Mouse (Mus musculus) liver, embryonic 13.5 days (tissue): ENCODE measurements around the gene Gba. TPM values are rescaled to one million over a fixed set of nuclear protein-coding genes. Genes with fewer than 3 reads are reported as not detected.

Experiments used
- ATAC-seq: fragments of 200-750 bp; cut with Nextera tagmentation; 2 replicates; pipeline ENCODE4 v1.8.0; 2017; ENCODE audit warnings: low read depth, mild to moderate bottlenecking, moderate number of reproducible peaks, moderate library complexity
- DNase-seq: peaks from one replicate; pipeline ENCODE4 v3.0.0; 2022
- H3K27ac ChIP-seq: fragments of 300-500 bp; sonication (generic); 2 replicates; pipeline ENCODE4 v1.5.1; 2015; ENCODE audit warnings: moderate library complexity, mild to moderate bottlenecking, inconsistent platforms
- H3K27me3 ChIP-seq: fragments of 300-500 bp; sonication (generic); 2 replicates; pipeline ENCODE4 v1.6.1; 2015; ENCODE audit warnings: mild to moderate bottlenecking, inconsistent platforms
- H3K36me3 ChIP-seq: fragments of 300-500 bp; sonication (generic); 2 replicates; pipeline ENCODE4 v1.6.1; 2015; ENCODE audit warnings: mild to moderate bottlenecking, inconsistent platforms
- H3K4me1 ChIP-seq: fragments of 300-500 bp; sonication (generic); replicated peaks from 2 replicates; pipeline ENCODE4 v1.6.1; 2015; ENCODE audit warnings: inconsistent platforms
- H3K4me2 ChIP-seq: fragments of 300-500 bp; sonication (generic); 2 replicates; pipeline ENCODE4 v1.6.1; 2015; ENCODE audit warnings: inconsistent platforms, mild to moderate bottlenecking, moderate library complexity
- H3K4me3 ChIP-seq: fragments of 300-500 bp; sonication (generic); replicated peaks from 2 replicates; pipeline ENCODE4 v1.5.1; 2015; ENCODE audit warnings: mild to moderate bottlenecking, inconsistent platforms
- H3K9ac ChIP-seq: fragments of 300-500 bp; sonication (generic); 2 replicates; pipeline ENCODE4 v1.6.1; 2015; ENCODE audit warnings: mild to moderate bottlenecking, inconsistent platforms
- H3K9me3 ChIP-seq: fragments of 300-500 bp; sonication (generic); replicated peaks from 2 replicates; pipeline ENCODE4 v1.6.1; 2016; ENCODE audit warnings: inconsistent platforms
- WGBS: fragments of 180-500 bp; shearing (Covaris S2); methylation state at CpG from one replicate; pipeline ENCODE4 v1.1.7; 2015; ENCODE audit not compliant: insufficient replicate concordance; 5-methylcytosine and 5-hydroxymethylcytosine counted together
- polyA plus RNA-seq: library from polyadenylated mRNA; unstranded; fragments of >200 nt; fragmentation: Nextera tagmentation; extraction: Ambion mirVana; gene quantifications from 2 replicates; pipeline ENCODE4 v1.2.1, GENCODE M21; 2015

Gene Gba
- polyA plus RNA-seq, 1 experiment from 2014 or later = 21.7 TPM

- Histone ChIP-seq H3K36me3 (0 out of 2 replicates have a peak, but pooled peaks cover 5% of the 10 kb centered on the region), H3K27me3 (peaks cover 31% of the 10 kb centered on the region), H3K9me3 (no peaks in the 10 kb centered on the region), H3K4me1 (peaks cover 54% of the 10 kb centered on the region), H3K9ac (no peak overlapping the region), H3K4me3 (peak overlapping the region; percentile 28), H3K4me2 (peak overlapping the region; percentile 90), H3K27ac (no peak overlapping the region)
- no peak for ATAC-seq
- DNase-seq = no peak
- WGBS = 20% methylated on average over 25 of the region's 25 CpGs
Measured at GRCm38 (mm10) chr3:89244158-89244981, 41.6 kb downstream of the Gba start.

DNA sequence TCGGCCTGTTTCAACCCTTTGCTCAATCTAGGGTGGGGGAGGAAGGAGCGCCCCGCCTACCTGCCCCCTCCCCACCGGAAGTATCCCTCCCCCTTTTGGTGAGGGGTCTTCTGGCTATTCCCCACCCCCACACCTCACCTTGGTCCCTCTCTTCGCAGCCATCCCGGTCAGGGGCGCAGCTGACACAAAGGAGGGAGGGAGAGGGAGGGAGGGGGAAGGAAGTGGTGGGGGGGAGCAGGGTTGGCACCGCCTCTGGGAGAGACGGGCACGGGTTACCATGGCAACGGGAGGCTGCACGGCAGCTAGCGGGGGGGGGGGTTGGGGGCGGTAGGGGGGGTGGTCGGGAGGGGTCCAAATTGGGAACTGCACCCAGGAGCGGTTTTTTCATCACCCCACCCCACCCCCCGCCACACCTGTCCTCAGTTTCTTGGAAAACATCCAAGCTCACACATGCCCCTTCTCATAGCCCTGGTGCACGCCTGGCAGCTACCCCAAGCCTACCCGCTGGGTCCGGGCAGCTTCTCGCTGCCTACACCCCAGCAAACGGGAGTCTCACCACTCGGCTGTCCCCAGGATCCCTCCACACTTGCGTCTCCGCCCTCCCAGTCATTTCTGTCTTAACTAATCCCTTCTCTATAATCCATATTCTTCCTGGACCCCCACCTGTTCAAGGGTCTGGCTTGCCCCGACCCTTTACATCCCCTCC, 42.4 kb downstream of the Gba start:
- Histone ChIP-seq H3K4me1 (peaks cover 54% of the 10 kb centered on the region), H3K9me3 (no peaks in the 10 kb centered on the region), H3K4me2 (peak overlapping the region; percentile 90), H3K27me3 (peaks cover 29% of the 10 kb centered on the region), H3K27ac (no peak overlapping the region), H3K36me3 (0 out of 2 replicates have a peak, but pooled peaks cover 5% of the 10 kb centered on the region), H3K4me3 (peak overlapping the region; percentile 71), H3K9ac (no peak overlapping the region)
- WGBS = 3% methylated on average over 22 of the region's 26 CpGs
- DNase-seq = no peak
- no peak for ATAC-seq

DNA sequence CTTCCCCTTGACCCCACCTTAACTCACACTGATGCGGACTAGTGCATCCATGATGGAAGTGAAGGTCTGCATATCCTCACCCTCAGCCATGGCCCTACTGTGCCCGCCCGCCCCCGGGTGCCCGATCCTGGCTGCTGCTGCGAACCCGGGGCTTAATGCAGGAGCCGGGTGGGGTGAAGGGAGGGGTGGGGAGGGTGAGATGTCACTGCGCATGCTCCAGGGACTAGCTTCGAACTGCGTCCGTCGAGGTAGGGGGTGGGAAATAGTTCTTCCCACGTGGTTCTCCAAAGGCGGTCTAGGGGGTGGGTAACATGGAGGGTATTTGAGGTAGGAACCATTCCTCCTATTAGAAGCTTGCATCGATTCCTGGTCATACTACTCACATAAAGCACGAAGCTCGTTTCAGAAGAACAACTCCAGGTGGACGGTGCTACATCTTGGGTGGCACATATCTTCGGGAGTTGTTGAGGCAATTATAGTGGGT, 43.0 kb downstream of the Gba start, which contains the start of gene Krtcap2:
Krtcap2 (plus strand) TSS at position 279 of the 484 bp plus-strand sequence.
- 8% methylated on average over 20 of the region's 20 CpGs for WGBS
- H3K9me3 ChIP-seq = no peaks in the 10 kb centered on the region
- 0 out of 2 replicates have a peak, but pooled peaks cover 5% of the 10 kb centered on the region for H3K36me3 ChIP-seq
- DNase-seq = no peak
- peaks cover 32% of the 10 kb centered on the region for H3K27me3 ChIP-seq
- peak; percentile 2; the same call in 1 of the 2 replicates for ATAC-seq
- peak within 1 kb of the TSS; percentile 76 for H3K9ac ChIP-seq
- peaks cover 57% of the 10 kb centered on the region for H3K4me1 ChIP-seq
- peak within 1 kb of the TSS; percentile 90 for H3K4me2 ChIP-seq
- peak within 1 kb of the TSS; percentile 71 for H3K4me3 ChIP-seq
- peak within 1 kb of the TSS; percentile 35 for H3K27ac ChIP-seq

GRCm38 (mm10) chr3:89246261-89247100, 43.8 kb downstream of the Gba start, which contains the start of gene Trim46:
Gene Trim46 (minus strand): TSS chr3:89246309.
- Histone ChIP-seq H3K9me3 (no peaks in the 10 kb centered on the region), H3K4me1 (peaks cover 65% of the 10 kb centered on the region), H3K27me3 (peaks cover 40% of the 10 kb centered on the region), H3K9ac (peak within 1 kb of the TSS; percentile 76), H3K4me3 (peak within 1 kb of the TSS; percentile 71), H3K27ac (peak within 1 kb of the TSS; percentile 35), H3K4me2 (peak within 1 kb of the TSS; percentile 90), H3K36me3 (0 out of 2 replicates have a peak, but pooled peaks cover 5% of the 10 kb centered on the region)
- ATAC-seq (peak; percentile 73), DNase-seq (peak; percentile 78)
- WGBS = 1% methylated on average over 42 of the region's 42 CpGs

DNA sequence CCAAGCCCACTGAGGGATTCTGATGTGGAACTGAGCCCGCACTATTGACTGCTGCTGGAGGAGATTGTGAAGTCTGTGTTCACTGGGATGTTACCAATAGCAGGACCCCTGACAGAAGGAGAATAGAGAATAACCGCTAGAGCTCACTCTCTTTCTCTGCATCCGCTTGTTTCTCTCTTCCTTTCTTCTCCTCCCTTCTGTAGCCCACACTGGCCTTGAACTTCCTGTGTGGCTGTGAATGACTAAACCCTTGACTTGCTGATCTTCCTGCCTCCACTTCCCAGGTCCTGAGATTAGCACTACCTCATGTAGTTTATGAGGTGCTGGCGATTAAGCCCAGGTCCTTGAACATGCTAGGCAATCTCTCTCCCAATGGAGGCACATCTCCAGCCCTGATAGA, 44.7 kb downstream of the Gba start:
- Histone ChIP-seq H3K4me1 (peaks cover 72% of the 10 kb centered on the region), H3K4me3 (peak overlapping the region; percentile 71), H3K9me3 (no peaks in the 10 kb centered on the region), H3K4me2 (peak overlapping the region; percentile 90), H3K36me3 (0 out of 2 replicates have a peak, but pooled peaks cover 5% of the 10 kb centered on the region), H3K27me3 (peaks cover 50% of the 10 kb centered on the region), H3K9ac (peak overlapping the region; percentile 76), H3K27ac (no peak overlapping the region)
- DNase-seq (no peak), ATAC-seq (no peak)
- WGBS = 62% methylated on average over 4 of the region's 4 CpGs

GRCm38 (mm10) chr3:89250435-89251040, 47.8 kb downstream of the Gba start:
- 16% methylated on average over 7 of the region's 7 CpGs for WGBS
- ATAC-seq = no peak
- Histone ChIP-seq H3K36me3 (0 out of 2 replicates have a peak, but pooled peaks cover 5% of the 10 kb centered on the region), H3K27ac (no peak overlapping the region), H3K4me1 (peaks cover 50% of the 10 kb centered on the region), H3K4me2 (0 out of 2 replicates have a peak overlapping the region, but pooled peaks have one; percentile 11), H3K4me3 (no peak overlapping the region), H3K27me3 (peaks cover 42% of the 10 kb centered on the region), H3K9me3 (no peaks in the 10 kb centered on the region), H3K9ac (no peak overlapping the region)
- peak; percentile 31 for DNase-seq

- no peaks in the 10 kb centered on the region for H3K9me3 ChIP-seq
- peak overlapping the region; percentile 11 for H3K4me2 ChIP-seq
- peaks cover 42% of the 10 kb centered on the region for H3K27me3 ChIP-seq
- H3K9ac ChIP-seq = no peak overlapping the region
- peaks cover 45% of the 10 kb centered on the region for H3K4me1 ChIP-seq
- 7% methylated on average over 17 of the region's 17 CpGs for WGBS
- H3K27ac ChIP-seq = no peak overlapping the region
- 0 out of 2 replicates have a peak, but pooled peaks cover 5% of the 10 kb centered on the region for H3K36me3 ChIP-seq
- ATAC-seq = 0 out of 2 replicates have a peak, but pooled peaks have one; percentile 12
- no peak for DNase-seq
- no peak overlapping the region for H3K4me3 ChIP-seq
Measured at GRCm38 (mm10) chr3:89251365-89251895, 48.7 kb downstream of the Gba start.

DNA sequence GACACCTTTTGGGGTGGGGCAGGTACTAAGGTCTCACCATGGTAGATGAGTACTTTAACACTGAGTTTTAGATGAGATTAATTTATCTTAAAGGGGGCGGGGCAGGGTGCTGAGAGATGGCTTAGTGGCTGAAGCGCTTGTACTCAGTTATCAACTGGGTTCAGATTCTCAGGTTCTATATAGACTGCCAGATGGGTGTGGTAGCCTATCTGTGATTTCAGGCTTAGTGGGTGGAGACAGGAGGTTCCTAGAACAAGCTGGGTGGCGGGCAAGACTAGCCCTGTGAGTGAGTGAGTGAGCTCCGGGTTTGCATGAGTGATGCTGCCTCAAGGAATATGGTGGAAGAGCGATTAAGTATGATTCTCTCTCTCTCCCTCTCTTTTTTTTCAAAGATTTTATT, 52.3 kb downstream of the Gba start:
- H3K4me1 ChIP-seq = peaks cover 25% of the 10 kb centered on the region
- H3K4me2 ChIP-seq = no peak overlapping the region
- DNase-seq (no peak), ATAC-seq (peak; percentile 73)
- H3K36me3 ChIP-seq = no peaks in the 10 kb centered on the region
- H3K27me3 ChIP-seq = peaks cover 71% of the 10 kb centered on the region
- no peak overlapping the region for H3K27ac ChIP-seq
- WGBS = 43% methylated on average over 5 of the region's 5 CpGs
- H3K9me3 ChIP-seq = no peaks in the 10 kb centered on the region
- no peak overlapping the region for H3K4me3 ChIP-seq
- no peak overlapping the region for H3K9ac ChIP-seq

DNA sequence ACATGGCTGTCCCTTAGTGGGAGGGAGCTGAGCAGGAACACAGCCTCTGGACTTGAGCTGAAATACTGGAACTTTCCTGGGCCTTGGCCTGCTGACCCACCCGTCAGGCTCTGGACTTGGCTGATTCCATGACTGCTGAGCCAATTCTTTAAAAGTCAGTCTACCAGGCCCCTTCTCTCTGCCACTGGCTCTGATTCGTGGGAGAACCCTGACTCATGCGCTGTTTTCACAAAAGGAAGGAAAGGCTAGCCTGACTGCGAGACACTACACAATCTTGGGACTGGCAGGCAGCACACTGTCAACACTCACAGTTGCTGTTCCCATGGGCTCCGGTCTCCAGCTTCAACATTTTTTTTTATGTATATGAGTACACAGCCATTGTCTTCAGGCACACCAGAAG, 53.4 kb downstream of the Gba start:
- DNase-seq (no peak), ATAC-seq (no peak)
- Histone ChIP-seq H3K4me2 (no peak overlapping the region), H3K4me3 (no peak overlapping the region), H3K36me3 (no peaks in the 10 kb centered on the region), H3K4me1 (peaks cover 18% of the 10 kb centered on the region), H3K9ac (no peak overlapping the region), H3K9me3 (no peaks in the 10 kb centered on the region), H3K27me3 (peaks cover 67% of the 10 kb centered on the region), H3K27ac (no peak overlapping the region)
- 44% methylated on average over 5 of the region's 5 CpGs for WGBS
